Mouse (Mus musculus): ENCODE results near the gene Rem1. TPM values are rescaled to one million over a fixed set of nuclear protein-coding genes. Genes with fewer than 3 reads are reported as not detected.

Gene Rem1
- polyA plus RNA-seq (2012; rRNA removed; ENCODE audit: low replicate concordance) = 4.0 and 4.4 TPM in 2 replicates

DNA sequence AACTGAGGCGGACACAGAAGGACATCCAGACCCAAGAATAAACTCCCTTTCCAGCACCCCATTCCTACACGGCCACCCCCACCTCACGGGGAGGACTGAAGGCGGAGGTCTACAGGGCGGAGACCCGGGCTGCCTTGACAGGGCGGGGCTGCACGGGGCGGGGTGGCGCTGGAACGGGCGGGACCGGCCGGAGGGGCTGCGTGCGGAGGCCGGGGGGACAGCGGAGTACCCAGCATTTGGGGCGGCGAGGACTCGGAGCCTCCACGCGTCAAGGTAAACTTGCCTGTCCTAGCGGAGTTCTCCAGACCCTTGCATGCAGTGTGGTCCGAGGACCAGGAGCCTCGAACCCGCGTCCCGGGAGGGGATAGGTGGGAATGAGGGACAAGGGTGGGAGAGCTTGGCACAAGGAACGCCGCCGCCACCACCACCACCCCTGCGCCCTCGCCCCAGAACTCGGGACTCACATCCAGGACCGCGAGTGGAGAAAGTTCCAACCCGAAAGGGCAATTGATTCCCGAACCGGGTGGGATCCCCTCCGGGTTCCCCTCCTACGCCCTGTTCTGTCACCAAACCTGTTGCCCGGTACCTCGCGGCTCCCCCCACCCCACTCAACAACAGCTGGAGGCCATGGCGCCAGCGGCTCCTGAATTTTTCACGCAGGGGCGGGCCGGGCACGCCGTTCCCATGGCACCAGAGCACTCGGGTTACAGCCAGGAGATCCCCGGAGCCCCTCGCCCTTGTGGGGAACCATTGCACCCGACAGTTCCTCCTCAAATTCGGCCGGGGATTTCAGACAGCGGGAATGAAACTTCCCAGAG lies at the start of gene Rem1:
Gene Rem1, plus strand, starts transcription at position 178 of the 818 bp plus-strand sequence.

DNA sequence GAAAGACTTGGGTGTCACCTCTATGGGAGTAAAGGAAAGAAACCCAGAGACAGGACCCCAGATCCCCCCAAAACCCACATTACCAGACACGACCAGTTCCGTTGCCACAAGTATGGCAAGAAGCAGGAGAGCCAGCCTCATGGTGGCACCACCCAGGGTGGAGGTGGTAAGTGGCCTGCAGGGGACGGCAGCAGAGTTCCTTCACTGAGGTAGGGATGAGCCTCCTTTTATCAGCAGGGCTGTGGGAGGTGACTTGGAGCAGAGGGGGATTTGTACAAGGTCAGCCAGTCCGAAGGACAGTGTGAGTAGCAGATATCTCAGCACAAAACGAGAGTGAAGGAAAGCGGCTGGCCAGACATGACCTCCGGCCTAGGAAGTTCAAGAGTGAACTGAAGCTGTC lies 46.6 kb upstream of the Rem1 start, which contains the start of gene Defb19:
Gene Defb19, minus strand, starts transcription at position 206 of the 400 bp plus-strand sequence.

DNA sequence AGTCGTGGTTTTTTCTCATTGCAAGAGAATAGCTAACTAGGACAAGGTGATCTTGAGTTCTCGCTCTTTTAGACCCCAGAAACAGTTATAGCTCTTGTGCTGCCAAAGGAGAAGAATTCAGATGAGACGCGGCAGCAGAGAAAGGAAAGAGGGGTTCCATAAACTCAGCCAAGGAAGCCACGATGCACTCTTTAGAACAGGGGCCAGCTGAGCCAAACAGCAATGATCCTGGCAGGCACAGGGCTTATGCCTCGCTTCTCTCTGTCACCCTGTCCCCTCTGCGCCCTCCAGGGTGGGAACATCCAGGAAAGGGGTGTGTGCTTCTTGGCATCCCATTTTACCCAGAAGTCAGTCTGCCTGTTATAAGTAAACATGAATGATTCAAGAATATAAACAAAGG lies 27.5 kb upstream of the Rem1 start, which contains the start of gene Defb45:
Gene Defb45, minus strand, starts transcription at position 101 of the 400 bp plus-strand sequence.

DNA sequence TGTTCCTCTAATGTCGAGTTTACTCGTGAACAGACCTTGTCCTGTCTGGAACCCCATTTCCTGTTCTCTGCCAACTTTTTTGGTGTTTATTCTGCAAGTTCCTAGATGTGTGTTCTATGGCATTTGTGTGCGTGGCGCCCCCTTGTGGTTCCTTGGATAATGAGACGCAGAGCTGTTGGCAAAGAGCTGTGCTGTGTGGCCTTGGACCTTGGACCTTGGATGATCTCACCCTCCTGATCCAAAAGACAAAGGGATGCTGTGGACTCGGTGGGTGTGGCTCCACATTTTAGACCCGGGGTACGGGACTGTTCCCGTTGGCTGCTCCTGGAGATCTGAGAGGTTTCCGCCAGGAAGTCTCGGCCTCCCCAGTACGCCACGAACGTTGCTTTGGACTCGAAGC lies 22.7 kb upstream of the Rem1 start, which contains the start of gene Defb36:
Gene Defb36, plus strand, starts transcription at position 271 of the 400 bp plus-strand sequence.

DNA sequence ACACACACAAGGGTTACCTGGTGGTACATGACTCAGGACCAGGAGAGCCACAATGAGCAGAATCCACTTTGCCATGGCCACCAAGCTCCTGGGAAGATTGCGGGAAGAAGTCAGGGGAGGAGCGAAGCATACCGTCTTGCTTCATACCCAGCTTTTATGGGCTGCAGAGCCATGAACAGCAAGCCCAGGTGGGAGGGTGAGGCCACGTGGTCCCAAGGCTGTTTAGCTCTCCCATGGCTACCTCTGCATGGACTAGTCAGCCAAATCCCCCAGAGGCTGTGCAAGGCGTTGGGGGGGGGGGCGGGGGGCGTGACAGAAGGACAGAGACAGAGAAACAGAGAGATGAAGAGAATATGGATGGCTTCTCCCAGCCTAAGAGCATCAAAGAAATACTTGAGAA lies 3.8 kb upstream of the Rem1 start, which contains the start of gene Defb25:
Gene Defb25, minus strand, starts transcription at position 101 of the 400 bp plus-strand sequence.

DNA sequence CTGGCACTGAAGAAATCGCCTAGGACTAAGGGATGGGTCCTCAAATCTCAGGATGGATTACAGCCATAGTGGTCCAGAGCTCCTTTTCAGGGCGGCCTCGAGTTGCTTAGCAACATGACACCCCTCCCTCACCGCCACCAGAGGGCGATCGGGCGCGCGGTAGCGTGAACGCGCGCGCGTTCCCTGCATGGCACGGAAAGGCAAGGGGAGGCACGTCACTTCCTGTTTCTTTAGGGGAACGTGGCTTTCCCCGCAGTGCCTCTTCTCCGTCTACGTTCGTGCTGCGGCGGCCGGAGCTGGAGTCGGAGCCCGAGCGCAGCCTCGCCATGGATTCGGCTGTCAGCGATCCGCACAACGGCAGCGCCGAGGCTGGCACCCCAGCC lies 42.5 kb downstream of the Rem1 start, which contains the start of gene H13:
Gene H13, plus strand, starts transcription at position 206 of the 383 bp plus-strand sequence.

Other genes starting within 250 kb of the Rem1 start
- gene Sox12, start 228.9 kb upstream of the Rem1 start, polyA plus RNA-seq (2012; rRNA removed; ENCODE audit: low replicate concordance) = 3.0 and 3.3 TPM in 2 replicates
- 0.54 and 0.89 TPM in 2 replicates for gene Zcchc3, start 211.9 kb upstream of the Rem1 start, polyA plus RNA-seq (2012; rRNA removed; ENCODE audit: low replicate concordance)
- not detected in 2 replicates for gene 6820408C15Rik, start 211.4 kb upstream of the Rem1 start, polyA plus RNA-seq (2012; rRNA removed; ENCODE audit: low replicate concordance)
- gene Defb23, start 162.3 kb upstream of the Rem1 start, polyA plus RNA-seq (2012; rRNA removed; ENCODE audit: low replicate concordance) = not detected in 2 replicates
- gene Defb20, start 149.9 kb upstream of the Rem1 start, polyA plus RNA-seq (2012; rRNA removed; ENCODE audit: low replicate concordance) = not detected in 2 replicates
- not detected in 2 replicates for gene Defb22, start 136.8 kb upstream of the Rem1 start, polyA plus RNA-seq (2012; rRNA removed; ENCODE audit: low replicate concordance)
- not detected in 2 replicates for gene Defb26, start 115.3 kb upstream of the Rem1 start, polyA plus RNA-seq (2012; rRNA removed; ENCODE audit: low replicate concordance)
- not detected in 2 replicates for gene Defb28, start 108.7 kb upstream of the Rem1 start, polyA plus RNA-seq (2012; rRNA removed; ENCODE audit: low replicate concordance)
- not detected in 2 replicates for gene Defb29, start 86.9 kb upstream of the Rem1 start, polyA plus RNA-seq (2012; rRNA removed; ENCODE audit: low replicate concordance)
- gene Gm17416, start 57.6 kb upstream of the Rem1 start, polyA plus RNA-seq (2012; rRNA removed; ENCODE audit: low replicate concordance) = not detected in 2 replicates
- not detected in 2 replicates for gene Defb21, start 54.2 kb upstream of the Rem1 start, polyA plus RNA-seq (2012; rRNA removed; ENCODE audit: low replicate concordance)
- not detected in 2 replicates for gene Defb19, start 46.6 kb upstream of the Rem1 start, polyA plus RNA-seq (2012; rRNA removed; ENCODE audit: low replicate concordance)
- gene Defb45, start 27.6 kb upstream of the Rem1 start, polyA plus RNA-seq (2012; rRNA removed; ENCODE audit: low replicate concordance) = not detected in 2 replicates
- not detected in 2 replicates for gene Defb36, start 22.6 kb upstream of the Rem1 start, polyA plus RNA-seq (2012; rRNA removed; ENCODE audit: low replicate concordance)
- gene Defb25, start 3.9 kb upstream of the Rem1 start, polyA plus RNA-seq (2012; rRNA removed; ENCODE audit: low replicate concordance) = not detected in 2 replicates
- 131 and 168 TPM in 2 replicates for gene H13, start 42.5 kb downstream of the Rem1 start, polyA plus RNA-seq (2012; rRNA removed; ENCODE audit: low replicate concordance)
- 1.0 and 1.1 TPM in 2 replicates for gene Mcts2, start 60.1 kb downstream of the Rem1 start, polyA plus RNA-seq (2012; rRNA removed; ENCODE audit: low replicate concordance)
- gene Id1, start 109.3 kb downstream of the Rem1 start, polyA plus RNA-seq (2012; rRNA removed; ENCODE audit: low replicate concordance) = 431 and 630 TPM in 2 replicates
- gene Cox4i2, start 127.2 kb downstream of the Rem1 start, polyA plus RNA-seq (2012; rRNA removed; ENCODE audit: low replicate concordance) = 0.60 and 1.2 TPM in 2 replicates
- 28.4 and 66.4 TPM in 2 replicates for gene Bcl2l1, start 204.8 kb downstream of the Rem1 start, polyA plus RNA-seq (2012; rRNA removed; ENCODE audit: low replicate concordance)
- 0.34 and 0.41 TPM in 2 replicates for gene Tpx2, start 221.0 kb downstream of the Rem1 start, polyA plus RNA-seq (2012; rRNA removed; ENCODE audit: low replicate concordance)

All from duodenum, adult 2 months (tissue).